Mouse (Mus musculus) liver, embryonic 14.5 days (tissue): ENCODE measurements around the gene Npas3.

Experiments
- CTCF ChIP-seq: IDR thresholded peaks from 2 replicates; pipeline ENCODE4 v1.5.1; 2016; ENCODE audit warnings: antibody characterized with exemption, low read depth, control low read depth
- EP300 ChIP-seq: IDR thresholded peaks from 2 replicates; pipeline ENCODE4 v1.6.1; 2016; ENCODE audit warnings: antibody characterized with exemption, low read depth

DNA sequence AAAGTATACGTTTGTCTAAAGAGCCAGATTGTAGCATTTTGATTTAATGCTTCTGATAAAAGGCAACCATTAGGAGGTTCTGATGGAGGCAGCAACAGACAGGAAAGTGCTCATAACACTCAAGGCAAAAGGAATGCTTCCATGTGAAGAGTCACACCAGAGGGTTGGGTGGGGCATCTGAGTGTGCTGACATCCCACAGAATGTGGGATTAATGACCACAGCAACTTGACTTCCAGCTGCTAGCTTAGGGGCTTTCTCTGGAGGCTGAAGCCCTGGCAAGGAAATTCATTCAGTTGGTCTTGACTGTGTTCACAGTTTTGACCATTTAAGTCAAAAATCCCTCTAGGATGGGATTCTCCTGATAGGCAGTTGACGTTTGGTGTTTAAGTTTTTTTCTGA is 84.8 kb downstream of the Npas3 start:
- TF ChIP-seq CTCF, result no peak
- TF ChIP-seq EP300, result no peak
